Mouse (Mus musculus) layer of hippocampus, adult 2 months (tissue): ENCODE data around the gene Pik3c2b. TPM values are rescaled to one million over a fixed set of nuclear protein-coding genes. Genes with fewer than 3 reads are reported as not detected.
"Not testable (repeated sequence)": the region's sequence is repeated elsewhere in the genome, so short reads cannot be mapped to it uniquely, and the experiment has no call there.

Experiments used
- DNase-seq, 2 experiments: peaks; one replicate each; pipeline ENCODE4 v3.0.0; 2022; ENCODE audit warnings: low spot score in 2 of 2
- H3K27ac ChIP-seq: fragments of 200-600 bp; 2 replicates; pipeline ENCODE4 v1.8.1; 2022
- H3K4me3 ChIP-seq: fragments of 200-600 bp; 2 replicates; pipeline ENCODE4 v1.8.1; 2022; ENCODE audit warnings: mild to moderate bottlenecking
- CTCF ChIP-seq: fragments of 200-600 bp; conservative IDR thresholded peaks from 2 replicates; pipeline ENCODE4 v1.8.1; 2022; ENCODE audit warnings: antibody characterized with exemption, mild to moderate bottlenecking, moderate library complexity
- total RNA-seq, 2 experiments: library from RNA; stranded (reverse); gene quantifications; 2 replicates each; pipeline ENCODE4 v1.2.3; 2021

Gene Pik3c2b
- total RNA-seq, 2 experiments from 2014 or later = 13.7 to 15.5 TPM

- H3K4me3 ChIP-seq = peak overlapping the region; percentile 64
- TF ChIP-seq CTCF = no peak
- DNase-seq = no peak
- peak overlapping the region; percentile 95 for H3K27ac ChIP-seq
Observed at GRCm38 (mm10) chr1:133024426-133024825, 21.0 kb upstream of the Pik3c2b start.

- Histone ChIP-seq H3K27ac (peak overlapping the region; percentile 95), H3K4me3 (peak overlapping the region; percentile 64)
- peak; percentile 84 to 92 for DNase-seq
- no peak for TF ChIP-seq CTCF
Observed at GRCm38 (mm10) chr1:133025051-133025795, 20.2 kb upstream of the Pik3c2b start.

DNA sequence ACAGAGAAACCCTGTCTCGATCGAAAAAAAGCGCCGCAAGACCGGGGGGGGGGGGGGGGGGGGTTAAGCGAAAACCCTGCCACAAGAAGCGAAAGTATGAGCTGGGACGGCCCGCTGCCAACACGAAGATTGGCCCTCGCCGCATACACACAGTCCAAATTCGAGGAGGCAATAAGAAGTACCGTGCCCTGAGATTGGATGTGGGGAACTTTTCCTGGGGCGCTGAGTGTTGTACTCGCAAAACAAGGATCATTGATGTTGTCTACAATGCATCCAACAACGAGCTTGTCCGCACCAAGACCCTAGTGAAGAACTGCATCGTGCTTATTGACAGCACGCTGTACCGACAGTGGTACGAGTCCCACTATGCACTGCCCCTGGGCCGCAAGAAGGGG lies 19.7 kb upstream of the Pik3c2b start:
- peak overlapping the region; percentile 64 for H3K4me3 ChIP-seq
- H3K27ac ChIP-seq, DNase-seq: not testable (repeated sequence)

GRCm38 (mm10) chr1:133027126-133027525 lies 18.3 kb upstream of the Pik3c2b start:
- no peak overlapping the region for H3K4me3 ChIP-seq
- no peak for TF ChIP-seq CTCF
- H3K27ac ChIP-seq = no peak overlapping the region
- no peak for DNase-seq

GRCm38 (mm10) chr1:133027980-133028379 lies 17.5 kb upstream of the Pik3c2b start:
- Histone ChIP-seq H3K27ac (no peak overlapping the region), H3K4me3 (no peak overlapping the region)
- no peak for DNase-seq
- no peak for TF ChIP-seq CTCF

DNA sequence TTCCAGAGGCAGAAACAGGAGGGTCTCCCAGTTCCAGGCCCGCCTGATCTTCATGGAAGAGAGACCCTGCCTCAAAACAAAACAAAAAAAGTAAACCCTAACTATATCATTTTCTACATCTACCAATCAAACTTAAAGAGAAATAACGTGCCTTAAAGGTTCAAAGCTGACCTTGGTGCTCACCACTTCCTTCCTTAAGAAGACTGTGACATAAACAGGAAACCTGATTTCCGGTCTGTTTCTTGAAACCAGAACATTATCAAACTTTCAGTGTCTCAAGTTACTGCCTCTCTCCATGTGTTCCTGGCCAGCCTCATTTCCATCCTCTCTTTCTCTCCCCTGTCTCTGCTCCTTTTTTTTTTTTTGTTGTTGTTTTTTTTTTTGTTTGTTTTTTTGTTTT lies 15.7 kb upstream of the Pik3c2b start:
- Histone ChIP-seq H3K4me3 (no peak overlapping the region), H3K27ac (no peak overlapping the region)
- DNase-seq = no peak
- no peak for TF ChIP-seq CTCF

- H3K4me3 ChIP-seq = no peak within 1 kb of the TSS
- no peak within 1 kb of the TSS for H3K27ac ChIP-seq
- DNase-seq = no peak
- TF ChIP-seq CTCF = no peak
Observed at GRCm38 (mm10) chr1:133030461-133030860, 15.0 kb upstream of the Pik3c2b start, which contains the start of gene Mdm4. Gene Mdm4, minus strand, starts transcription at chr1:133030561.

DNA sequence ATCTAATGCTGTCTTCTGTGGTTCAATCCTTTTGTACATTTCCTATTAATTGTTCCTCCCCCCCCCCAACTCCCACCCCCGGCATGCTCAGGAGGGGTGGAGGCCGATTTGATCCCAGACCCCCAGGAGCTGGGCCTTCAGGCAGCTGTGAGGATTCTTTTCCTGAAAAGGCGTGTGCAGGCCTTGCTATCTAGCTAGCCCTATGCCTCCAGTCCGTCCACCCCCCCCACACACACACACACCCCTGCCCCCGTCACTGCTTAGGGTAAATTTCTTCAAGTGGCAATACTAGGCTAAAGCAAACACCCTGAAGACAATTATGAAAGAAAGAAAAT lies 12.5 kb upstream of the Pik3c2b start:
- Histone ChIP-seq H3K4me3 (peak overlapping the region; percentile 54), H3K27ac (no peak overlapping the region)
- DNase-seq = no peak
- TF ChIP-seq CTCF = no peak

DNA sequence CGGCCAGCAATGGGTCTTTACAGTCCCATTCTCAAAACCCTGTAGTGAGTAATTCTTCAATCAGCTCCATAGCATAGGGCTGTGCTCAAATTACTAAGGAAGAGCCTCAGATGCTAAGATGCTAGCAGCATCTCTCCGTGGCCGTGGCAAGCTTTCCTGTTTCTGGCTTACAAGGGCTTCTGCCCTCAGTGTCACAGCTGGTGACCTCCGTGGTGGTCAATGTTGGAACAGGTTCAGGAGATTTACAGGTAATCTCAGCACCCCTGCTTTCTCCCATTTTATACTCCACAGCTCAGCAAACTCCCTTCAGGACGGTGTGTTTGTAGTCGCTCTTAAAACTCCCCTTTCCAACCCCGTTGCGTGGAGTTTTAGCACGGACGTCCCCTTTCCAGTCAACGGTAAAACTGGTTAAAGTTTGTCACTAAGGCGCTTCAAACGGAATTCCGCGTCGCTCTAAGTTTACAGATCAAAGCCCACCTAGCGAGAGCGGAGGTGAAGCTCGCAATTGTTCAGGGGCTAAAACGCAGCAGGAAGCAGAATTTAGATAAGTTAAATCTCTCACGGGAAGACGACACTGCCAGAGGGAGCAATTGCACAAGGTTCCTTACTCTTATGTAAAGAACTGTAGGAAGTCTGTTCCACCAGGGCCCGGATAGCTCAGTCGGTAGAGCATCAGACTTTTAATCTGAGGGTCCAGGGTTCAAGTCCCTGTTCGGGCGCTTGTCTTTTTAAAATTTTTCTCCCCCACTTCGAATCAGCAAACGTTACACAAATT lies 12.0 kb upstream of the Pik3c2b start:
- peak; percentile 74 to 76 for DNase-seq
- peak overlapping the region; percentile 54 for H3K4me3 ChIP-seq
- H3K27ac ChIP-seq = peak overlapping the region; percentile 49
- no peak for TF ChIP-seq CTCF

DNA sequence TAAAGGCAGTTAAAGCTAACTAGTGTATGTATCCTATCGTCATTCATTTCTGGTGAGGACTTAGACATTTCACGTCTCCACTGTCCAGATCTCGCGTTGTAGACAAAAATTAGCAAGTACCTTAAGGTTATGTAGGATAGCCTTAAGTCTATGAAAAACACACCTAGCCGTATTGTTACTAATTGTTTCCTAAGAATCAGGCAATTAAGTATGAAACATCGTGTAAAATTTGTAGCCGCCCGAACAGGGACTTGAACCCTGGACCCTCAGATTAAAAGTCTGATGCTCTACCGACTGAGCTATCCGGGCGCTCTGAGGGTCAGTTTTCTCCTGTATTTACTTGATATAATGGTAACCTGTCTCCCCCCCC lies 11.4 kb upstream of the Pik3c2b start:
- Histone ChIP-seq H3K4me3 (peak overlapping the region; percentile 54), H3K27ac (peak overlapping the region; percentile 36; the same call in 1 of the 2 replicates)
- no peak for TF ChIP-seq CTCF
- peak in 1 of 2 experiments; percentile 53 for DNase-seq

GRCm38 (mm10) chr1:133034682-133035081 lies 10.8 kb upstream of the Pik3c2b start:
- H3K4me3 ChIP-seq, DNase-seq, H3K27ac ChIP-seq: not testable (repeated sequence)

DNA sequence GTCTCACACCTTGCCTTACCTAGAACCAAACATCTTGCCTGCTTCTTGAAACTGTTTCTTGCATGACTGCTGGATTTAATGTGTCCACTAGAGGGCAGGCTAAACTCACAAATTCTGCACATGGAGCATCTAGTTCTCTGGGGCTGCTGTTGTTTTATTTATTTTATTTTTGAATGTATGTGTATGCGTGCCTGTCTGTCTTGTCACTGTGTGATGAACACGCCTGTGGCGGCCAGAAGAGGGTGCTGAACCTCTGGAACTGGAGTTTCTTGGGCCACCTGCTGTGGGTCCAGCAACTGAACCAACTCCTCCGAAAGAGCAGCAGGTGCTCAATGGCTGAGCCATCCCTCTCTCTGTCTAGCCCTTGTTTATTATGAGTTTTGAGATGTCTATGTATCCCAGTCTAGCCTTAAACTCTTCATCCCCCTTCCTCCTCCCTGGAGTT lies 5.9 kb upstream of the Pik3c2b start:
- peak; percentile 87 for TF ChIP-seq CTCF
- no peak overlapping the region for H3K27ac ChIP-seq
- no peak overlapping the region for H3K4me3 ChIP-seq
- DNase-seq = peak; percentile 37 to 59

DNA sequence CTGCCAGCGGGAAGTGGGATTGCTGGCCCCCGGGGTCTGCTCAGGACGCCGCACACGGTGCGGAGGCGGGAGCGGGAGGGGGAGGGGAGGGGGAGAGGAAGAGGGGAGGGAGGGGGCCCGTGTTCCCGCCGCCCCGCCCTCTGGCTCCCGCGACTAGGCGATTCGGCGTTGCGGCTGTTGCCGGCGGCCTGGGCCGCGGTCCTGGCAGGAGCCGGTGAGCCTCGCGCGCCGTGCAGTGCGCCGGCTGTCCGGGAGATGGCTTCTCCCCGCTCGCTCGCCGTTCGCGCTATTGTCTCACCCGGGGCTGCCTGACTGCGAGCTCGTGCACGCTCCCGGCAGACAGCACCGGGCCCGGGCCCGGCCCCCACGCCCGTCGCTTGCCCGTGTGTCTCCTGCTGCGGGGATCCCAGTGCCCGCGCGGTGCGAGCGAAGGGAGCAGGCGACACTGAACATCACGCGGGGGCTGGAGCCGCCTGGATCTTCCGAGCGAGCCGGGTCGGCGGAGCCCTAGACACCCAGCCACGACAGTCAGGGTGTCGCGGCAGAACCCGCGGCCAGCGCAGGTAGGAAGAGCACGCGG lies 484 bp downstream of the Pik3c2b start:
- TF ChIP-seq CTCF = peak; percentile 76
- peak in 1 of 2 experiments; percentile 63 for DNase-seq
- H3K4me3 ChIP-seq = peak overlapping the region; percentile 85
- H3K27ac ChIP-seq = peak overlapping the region; percentile 96
